Mouse (Mus musculus) thymus, adult 2 months (tissue): Measurements from ENCODE around the gene Cdc42bpa.

ENCODE experiments used
- CTCF ChIP-seq: fragments of 200-500 bp; IDR thresholded peaks from 2 replicates; pipeline ENCODE4 v1.5.1; 2012; ENCODE audit warnings: mild to moderate bottlenecking, control low read depth, low read length, moderate library complexity, borderline replicate concordance; ENCODE audit not compliant: control insufficient read depth, poor library complexity, insufficient read depth; ENCODE audit errors: extremely low read depth
- POLR2A ChIP-seq: fragments of 200-500 bp; IDR thresholded peaks from 2 replicates; pipeline ENCODE4 v1.6.1; 2012; ENCODE audit warnings: mild to moderate bottlenecking, low read length, control low read depth, moderate library complexity; ENCODE audit not compliant: control insufficient read depth, poor library complexity, insufficient read depth; ENCODE audit errors: extremely low read depth

DNA sequence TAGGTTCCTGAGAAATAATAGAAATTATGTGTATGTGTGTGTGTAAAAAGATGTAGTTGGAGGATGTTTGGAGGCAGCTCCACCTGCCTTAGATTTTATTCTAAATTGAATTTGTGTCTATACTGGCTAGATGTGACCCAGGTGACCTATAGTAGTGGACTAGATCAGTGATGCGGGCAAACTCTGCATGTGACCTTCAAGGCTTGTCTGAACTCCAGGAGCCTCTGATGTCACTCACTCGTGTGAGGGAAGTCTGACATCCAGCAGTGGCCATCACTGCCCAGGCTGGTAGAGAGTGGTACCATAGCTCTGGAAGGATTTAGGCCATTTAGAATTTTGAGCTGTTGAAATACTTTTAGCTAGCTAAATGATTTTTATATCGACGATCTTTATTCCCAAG lies 1.5 kb downstream of the Cdc42bpa start:
- TF ChIP-seq POLR2A (no peak), CTCF (no peak)
